Mouse (Mus musculus) T-helper 2 cell (primary cell): ENCODE results near the gene Cmtm4.

ENCODE experiments used
- in situ Hi-C: fragments of 300-600 bp; cut with MboI, MseI; formaldehyde crosslinking; loops from one replicate; pipeline ENCODE4 v1.15.1; 2025; ENCODE audit warnings: high pct_unique_total_duplicates

The Cmtm4 gene

DNA sequence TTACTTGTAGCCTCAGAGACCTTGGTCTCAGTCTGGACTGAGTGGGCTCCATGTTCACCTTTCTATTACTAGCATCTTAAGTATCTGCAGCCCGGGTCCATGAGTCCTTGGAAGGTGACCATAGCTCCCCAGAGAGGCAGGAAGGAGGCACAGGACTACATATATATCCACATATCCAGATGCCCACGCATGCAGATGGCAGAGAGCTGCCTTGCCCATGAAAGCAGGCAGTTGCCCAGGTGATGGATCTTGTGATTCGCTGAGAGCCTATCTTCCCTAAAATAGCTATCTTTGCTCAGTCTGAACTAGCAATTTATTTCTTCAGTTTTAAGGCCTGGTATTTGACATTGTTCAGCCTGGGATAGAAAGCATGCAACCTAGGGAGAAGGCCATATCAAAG, 15.9 kb upstream of the Cmtm4 start:
- in situ Hi-C loops = no loop called here

DNA sequence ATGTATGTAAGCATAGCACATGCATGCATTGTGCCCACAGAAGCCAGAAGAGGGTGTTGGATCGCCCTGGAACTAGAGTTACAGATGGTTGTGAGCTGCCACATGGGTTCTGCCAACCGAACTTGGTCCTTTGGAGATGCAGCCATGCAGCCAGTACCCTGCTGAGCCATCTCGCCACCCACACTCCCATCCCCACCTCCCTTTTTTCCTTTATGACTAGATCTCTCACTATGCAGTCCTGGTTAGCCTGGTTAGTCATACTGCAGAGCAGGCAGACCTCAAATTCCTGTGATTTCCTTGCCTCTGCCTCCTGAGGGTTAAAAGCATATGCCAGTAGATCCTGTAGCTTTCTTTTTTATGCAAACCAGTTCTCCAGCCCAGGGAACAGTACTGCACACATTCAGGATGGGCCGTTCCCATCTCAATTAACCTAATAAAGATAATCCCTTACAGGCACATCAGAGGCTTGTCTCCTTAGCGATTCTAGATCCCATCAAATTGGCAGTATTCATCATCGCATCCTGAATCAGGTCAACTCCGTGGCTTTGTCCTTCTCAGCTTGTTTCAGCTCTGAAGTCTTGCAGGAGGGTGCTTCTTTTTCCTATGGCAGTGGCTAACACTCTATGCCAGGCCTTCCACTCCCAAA, 15.1 kb upstream of the Cmtm4 start:
- in situ Hi-C loops = no loop called here

- in situ Hi-C loops = no loop called here
Observed at GRCm38 (mm10) chr8:104408328-104409110, 12.9 kb upstream of the Cmtm4 start.

GRCm38 (mm10) chr8:104406340-104407128, 10.9 kb upstream of the Cmtm4 start:
- in situ Hi-C loops = no loop called here

DNA sequence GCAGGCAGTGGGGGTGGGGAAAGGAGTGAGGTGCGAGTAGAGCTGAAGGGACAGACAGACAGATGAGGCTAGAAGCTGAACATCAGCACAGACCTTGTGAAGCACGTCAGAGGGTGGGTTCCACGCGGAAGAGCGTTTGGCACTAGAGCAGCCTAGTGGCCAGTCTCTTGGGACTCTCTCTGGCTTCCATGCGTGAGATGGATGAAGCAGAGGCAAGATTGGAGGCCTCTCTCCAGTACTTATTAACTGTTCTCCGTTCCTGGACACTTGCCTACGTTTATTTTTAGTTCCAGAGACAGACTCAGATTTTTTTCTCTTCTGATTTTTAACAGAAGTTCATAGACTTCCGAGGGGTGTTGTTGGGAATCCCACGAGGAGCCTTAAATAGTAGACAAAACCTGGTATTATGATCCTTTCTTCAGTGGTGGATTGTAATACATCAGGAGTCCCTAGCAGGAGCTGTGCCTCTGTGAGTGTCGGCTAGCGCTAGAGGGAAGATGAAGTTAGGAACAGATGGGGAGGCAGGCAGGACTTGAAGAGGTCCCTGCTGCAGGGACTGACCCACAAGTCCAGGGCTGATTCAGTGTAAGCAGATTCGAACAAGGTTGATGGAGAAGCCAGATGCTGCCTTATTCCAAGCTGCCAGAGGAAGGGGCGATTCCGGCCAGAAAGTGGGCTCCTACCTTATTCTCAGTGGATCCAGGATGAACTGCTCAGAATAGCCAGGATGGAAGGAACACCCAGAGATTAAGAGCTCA, 10.0 kb upstream of the Cmtm4 start:
- in situ Hi-C loops = no loop called here

DNA sequence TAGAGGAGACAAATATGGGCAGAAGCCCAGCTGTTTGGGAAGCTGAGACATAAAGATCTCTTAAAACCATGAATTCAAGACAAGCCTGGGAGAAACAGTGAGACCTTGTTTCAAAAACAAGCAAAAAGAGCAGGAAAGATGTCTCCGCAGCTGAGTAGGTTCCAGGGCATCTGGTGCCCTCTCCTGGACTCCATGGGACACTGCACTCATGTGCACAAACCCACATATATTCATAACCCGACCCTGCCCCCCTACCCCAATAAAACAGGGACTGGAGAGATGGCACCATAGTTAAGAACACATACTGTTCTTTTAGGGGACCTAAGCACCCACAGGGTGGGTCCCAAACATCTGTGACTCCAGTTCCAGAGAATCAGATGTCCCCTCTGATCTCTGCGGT, 8.0 kb upstream of the Cmtm4 start:
- in situ Hi-C loops = loop anchor here (5.0 kb wide), 1 partner anchor 61 kb away; no protein-coding TSS in a partner anchor

GRCm38 (mm10) chr8:104394801-104395702, 555 bp downstream of the Cmtm4 start:
- in situ Hi-C loops = no loop called here

DNA sequence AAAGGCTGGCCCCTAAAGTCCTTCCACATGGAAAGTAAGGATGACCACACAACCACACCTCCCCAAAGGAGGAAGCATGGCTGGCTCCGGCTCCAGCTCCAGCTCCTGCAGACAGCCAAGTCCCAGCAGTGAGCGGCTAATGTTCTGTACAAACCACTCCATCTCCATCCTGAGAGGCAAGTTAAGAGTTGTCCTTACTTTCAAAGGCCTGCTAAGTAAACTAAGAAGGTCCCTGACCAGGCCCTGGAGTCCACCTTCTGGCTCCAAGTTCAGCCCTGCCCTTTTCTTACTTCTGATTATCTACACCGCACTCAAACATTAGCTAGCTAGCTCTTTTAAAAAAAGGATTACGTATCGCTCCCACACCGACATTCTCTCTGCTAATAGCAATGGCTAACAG, 1.8 kb downstream of the Cmtm4 start:
- in situ Hi-C loops = no loop called here

DNA sequence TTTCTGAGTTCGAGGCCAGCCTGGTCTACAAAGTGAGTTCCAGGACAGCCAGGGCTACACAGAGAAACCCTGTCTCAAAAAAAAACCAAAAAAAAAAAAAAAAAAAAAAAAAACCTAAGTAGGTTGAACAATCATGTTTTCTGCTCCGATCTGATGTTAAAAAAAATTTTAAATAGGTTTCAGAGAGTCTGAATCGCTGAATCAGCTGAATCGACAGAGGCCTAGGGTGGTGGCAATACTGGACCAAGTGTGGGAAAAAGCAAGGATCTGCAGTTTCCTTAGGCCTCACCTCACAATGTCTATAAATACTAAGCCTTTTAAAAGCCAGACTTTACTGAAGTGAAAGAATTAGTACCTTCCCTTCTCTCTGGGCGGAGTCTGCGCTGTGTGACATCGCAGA, 2.5 kb downstream of the Cmtm4 start:
- in situ Hi-C loops = no loop called here

DNA sequence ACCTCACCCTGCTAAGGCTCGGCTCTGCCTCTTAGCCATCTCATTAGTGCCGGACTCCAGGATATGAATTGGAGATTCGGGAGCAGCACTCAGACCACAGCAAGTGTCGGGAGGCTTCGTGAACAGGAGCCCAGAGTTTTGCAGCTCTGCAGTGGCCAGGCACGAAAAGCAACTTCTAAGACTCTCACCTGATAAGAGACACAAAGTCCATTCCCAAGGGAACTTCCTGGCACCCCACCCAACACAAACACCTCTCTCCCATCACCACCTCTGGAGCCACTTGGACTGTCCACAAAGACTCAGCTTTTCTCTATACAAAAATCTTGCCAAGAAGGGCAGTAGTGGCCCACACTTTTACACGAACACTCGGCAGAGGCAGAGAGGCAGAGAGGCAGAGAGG, 5.4 kb downstream of the Cmtm4 start:
- in situ Hi-C loops = no loop called here

GRCm38 (mm10) chr8:104387980-104388379, 7.6 kb downstream of the Cmtm4 start:
- in situ Hi-C loops = no loop called here

GRCm38 (mm10) chr8:104387501-104387900, 8.1 kb downstream of the Cmtm4 start:
- in situ Hi-C loops = no loop called here

GRCm38 (mm10) chr8:104386693-104387092, 8.9 kb downstream of the Cmtm4 start:
- in situ Hi-C loops = no loop called here

DNA sequence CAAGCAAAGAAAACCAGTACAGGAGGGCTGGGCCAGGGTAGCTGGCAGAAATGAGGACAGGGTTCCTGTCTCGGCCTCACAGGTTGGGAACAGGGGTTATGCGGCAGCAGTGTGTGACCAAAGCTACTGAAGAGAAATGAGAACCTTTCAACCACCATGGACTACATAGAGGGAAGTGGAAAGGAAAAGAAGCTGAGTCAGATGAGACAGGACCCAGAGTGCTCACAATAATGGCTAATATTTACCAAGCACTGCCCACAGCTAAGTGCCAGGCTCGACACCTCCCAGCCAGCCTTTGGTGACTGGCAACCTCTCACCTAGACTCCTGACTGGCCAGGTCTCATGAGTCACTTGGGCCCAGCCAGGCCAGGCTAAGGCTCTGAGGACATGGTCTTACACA, 11.6 kb downstream of the Cmtm4 start:
- in situ Hi-C loops = no loop called here

GRCm38 (mm10) chr8:104383296-104383695, 12.3 kb downstream of the Cmtm4 start:
- in situ Hi-C loops = no loop called here

GRCm38 (mm10) chr8:104380961-104381411, 14.6 kb downstream of the Cmtm4 start:
- in situ Hi-C loops = no loop called here

- in situ Hi-C loops = no loop called here
Observed at GRCm38 (mm10) chr8:104380269-104380668, 15.3 kb downstream of the Cmtm4 start.

DNA sequence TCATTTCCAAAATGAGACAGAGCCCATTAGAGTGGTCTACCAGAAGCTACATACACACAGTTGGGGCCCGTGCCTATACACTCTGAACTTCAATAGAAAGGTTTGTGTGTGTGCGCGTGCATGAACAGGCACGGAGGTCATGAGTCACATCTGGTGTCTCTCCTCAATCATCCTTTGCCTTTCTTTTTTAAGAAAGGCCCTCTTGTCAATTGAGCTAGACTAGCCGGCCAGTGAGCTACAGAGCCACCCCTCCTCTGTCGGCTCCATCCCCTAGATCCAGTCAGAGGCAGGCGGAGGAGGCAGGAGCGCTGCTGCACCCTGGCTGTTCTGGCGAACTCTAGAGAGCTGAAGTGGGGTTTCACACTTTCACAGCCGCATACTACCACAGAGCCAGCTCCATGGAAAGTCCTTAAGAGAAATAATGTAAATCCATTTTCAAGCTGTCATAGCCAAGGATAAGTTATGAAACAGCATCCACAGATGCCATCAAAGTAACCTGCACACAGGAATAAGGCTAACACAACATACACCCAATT, 16.2 kb downstream of the Cmtm4 start:
- in situ Hi-C loops = no loop called here

DNA sequence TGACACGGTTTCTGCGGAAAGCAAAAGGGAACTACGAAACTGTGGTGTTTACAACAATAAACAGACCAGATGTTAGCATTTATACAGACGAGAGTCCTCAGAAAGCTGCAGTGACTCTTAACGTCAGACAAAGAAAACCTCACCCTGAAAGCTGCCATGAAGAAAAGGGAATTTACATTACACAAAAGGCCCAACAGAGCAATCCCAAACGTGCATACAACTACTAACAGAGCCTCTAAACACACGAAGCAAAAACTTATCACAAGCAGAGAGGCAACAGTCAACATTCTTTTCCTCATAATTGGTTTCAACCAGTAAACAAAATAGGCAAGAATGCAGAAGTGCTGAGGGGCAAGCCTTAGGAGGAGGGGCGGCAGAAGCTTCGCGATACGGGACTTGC, 18.9 kb downstream of the Cmtm4 start:
- in situ Hi-C loops = no loop called here

DNA sequence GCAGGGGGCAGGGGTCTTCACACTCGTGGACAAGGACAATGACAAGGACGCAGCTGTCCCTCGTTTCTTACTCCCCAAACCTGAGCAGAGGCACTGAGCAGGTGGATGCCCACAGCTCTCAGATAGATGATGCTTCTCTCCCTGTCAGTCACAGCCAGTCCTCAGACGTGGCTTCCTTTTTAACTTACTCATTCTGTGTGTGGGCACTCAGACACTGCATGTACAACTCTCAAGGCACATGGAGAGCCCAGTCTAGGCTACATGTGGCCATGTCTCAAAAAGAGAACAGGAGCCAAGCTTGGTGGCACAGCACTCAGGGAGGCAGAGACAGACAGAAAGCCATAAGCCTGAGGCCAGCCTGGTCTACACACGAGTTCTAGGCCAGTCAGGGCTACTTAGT, 19.6 kb downstream of the Cmtm4 start:
- in situ Hi-C loops = no loop called here
